Mouse (Mus musculus): Measurements from ENCODE around the gene Mmp1b.
"Not testable (repeated sequence)": the region's sequence is repeated elsewhere in the genome, so short reads cannot be mapped to it uniquely, and the experiment has no call there.

Gene Mmp1b

GRCm38 (mm10) chr9:7387947-7388346 is at the start of gene Mmp1b:
Gene Mmp1b, minus strand, starts transcription at chr9:7388047.
- DNase-seq (ENCODE audit: low spot score) = no peak

DNA sequence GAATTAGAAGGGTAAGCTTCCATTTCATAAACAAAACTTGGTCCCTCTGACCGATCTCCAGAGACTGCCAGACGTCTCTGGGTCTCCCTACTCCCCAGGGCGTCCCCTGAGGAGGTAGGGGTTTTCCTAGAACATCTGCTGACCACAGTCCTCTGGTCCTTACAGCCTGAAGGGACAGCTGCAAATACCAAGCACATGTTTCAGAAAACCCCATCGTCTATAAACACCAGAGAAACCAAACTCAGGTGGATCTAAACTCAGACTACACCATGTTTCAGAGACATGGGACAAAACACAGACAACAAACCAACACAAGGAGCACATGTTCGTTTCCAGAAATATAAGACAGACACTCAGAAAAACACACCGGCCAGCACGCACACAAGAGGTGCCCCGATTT is 8.7 kb upstream of the Mmp1b start:
- not testable (repeated sequence) for DNase-seq (ENCODE audit: low spot score)

DNA sequence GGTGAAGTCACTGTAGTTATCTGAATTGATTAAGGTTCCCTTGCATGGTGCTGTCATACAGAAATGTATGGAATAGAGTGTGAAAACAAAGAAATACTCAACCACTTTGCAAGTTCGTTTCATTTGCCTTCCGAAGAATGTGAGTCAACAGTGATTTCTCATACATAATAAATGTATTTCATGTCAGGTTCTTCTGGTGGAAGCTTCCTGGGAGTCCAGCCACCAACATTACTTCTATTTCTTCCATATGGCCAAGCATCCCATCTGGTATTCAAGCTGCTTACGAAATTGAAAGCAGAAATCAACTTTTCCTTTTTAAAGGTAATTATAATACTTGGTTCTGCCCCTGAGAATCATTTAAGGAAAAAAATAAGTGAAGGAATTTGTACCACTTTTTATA is 33.3 kb downstream of the Mmp1b start:
- no peak for DNase-seq (ENCODE audit: low spot score)

- no peak for DNase-seq (ENCODE audit: low spot score)
These were observed 42.3 kb downstream of the Mmp1b start for GRCm38 (mm10) chr9:7345513-7345912.

DNA sequence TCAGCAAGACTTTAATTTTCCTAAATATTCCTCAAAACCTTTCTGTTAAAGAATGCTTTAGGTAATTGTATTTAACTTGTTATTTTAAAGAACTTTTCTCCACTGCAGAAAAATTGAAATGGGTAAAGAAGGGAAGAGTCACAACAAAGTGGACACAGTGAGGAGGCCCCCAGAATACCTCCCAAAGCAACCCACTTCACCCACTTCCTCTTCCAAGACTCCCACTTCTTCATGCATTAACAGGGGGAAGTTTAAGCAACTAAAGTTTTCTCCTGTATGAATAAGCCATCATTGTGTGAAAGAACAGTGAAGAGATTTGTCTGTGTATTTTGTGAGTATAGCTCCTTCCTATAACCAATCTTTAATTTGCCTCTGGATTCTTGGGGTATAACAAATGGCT is 43.7 kb downstream of the Mmp1b start, which contains the start of gene Mmp12:
Gene Mmp12 (plus strand): TSS at position 275 of the 400 bp plus-strand sequence.
- no peak for DNase-seq (ENCODE audit: low spot score)

GRCm38 (mm10) chr9:7336740-7337483 is 50.9 kb downstream of the Mmp1b start:
- no peak for DNase-seq (ENCODE audit: low spot score)

DNA sequence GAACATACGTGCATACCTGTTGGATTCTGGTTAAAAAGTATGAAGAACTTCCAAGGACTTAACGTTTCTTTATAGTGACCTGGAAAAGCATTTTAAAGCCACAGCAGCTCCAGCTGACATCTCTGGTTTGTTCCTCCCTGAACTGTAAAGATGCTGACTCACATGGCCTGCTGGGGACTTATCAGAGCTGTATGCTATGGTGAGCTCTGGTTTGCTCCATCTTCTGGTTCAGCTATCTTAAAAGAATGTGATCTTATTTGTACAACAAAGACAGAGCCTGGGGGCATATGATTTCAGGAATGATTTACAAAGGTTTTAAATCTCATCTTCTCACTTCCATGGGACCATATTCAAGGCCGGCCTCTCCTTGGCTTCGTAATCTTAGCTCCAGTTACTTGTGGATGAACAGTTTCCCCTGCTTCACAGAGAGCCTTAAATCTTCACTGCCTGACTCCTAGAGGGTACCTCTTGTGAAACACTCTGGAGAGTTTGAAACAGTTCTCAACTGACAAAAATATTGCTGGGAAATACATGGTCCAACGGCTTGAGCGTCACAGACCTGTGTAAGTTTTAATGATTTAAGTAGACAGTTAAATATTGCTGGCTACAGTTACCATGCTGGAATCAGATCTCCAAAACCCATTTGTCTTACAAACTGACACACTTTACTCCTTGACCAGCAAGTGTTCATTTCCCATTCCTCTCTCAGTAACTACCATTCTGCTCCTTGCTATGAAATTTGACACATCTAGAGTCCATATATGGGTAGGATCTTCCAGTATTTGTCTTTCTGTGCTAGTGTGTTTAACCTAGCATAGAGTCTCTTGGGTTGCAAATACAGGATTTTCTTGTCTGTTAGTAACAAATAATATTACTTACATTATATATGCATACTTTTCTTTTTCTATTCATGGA is 51.8 kb downstream of the Mmp1b start:
- DNase-seq (ENCODE audit: low spot score) = no peak

- DNase-seq (ENCODE audit: low spot score) = no peak
These were observed 56.0 kb downstream of the Mmp1b start for GRCm38 (mm10) chr9:7331847-7332246.

Measured in ovary, adult 18-20 months (tissue).